Mouse (Mus musculus) ES-Bruce4 (cell line): ENCODE measurements around the gene Rps3a1.

Experiments used
- CTCF ChIP-seq: IDR thresholded peaks from one replicate; pipeline ENCODE4 v1.8.1; 2011; ENCODE audit warnings: low read depth, low read length
- EP300 ChIP-seq: IDR thresholded peaks from 2 replicates; pipeline ENCODE4 v1.6.1; 2011; ENCODE audit warnings: low read depth, low read length; ENCODE audit not compliant: insufficient read depth
- POLR2A ChIP-seq: IDR thresholded peaks from one replicate; pipeline ENCODE4 v1.8.1; 2011; ENCODE audit warnings: low read length; ENCODE audit not compliant: insufficient read depth

GRCm38 (mm10) chr3:86181107-86181506 lies 38.6 kb upstream of the Rps3a1 start:
- no peak for TF ChIP-seq CTCF
- no peak for TF ChIP-seq POLR2A
- TF ChIP-seq EP300 = no peak
